Mouse (Mus musculus) liver, embryonic 13.5 days (tissue): Measurements from ENCODE around the gene St13. TPM values are rescaled to one million over a fixed set of nuclear protein-coding genes. Genes with fewer than 3 reads are reported as not detected.
"Not testable (repeated sequence)": the region's sequence is repeated elsewhere in the genome, so short reads cannot be mapped to it uniquely, and the experiment has no call there.

Source experiments
- ATAC-seq: fragments of 200-750 bp; cut with Nextera tagmentation; 2 replicates; pipeline ENCODE4 v1.8.0; 2017; ENCODE audit warnings: low read depth, mild to moderate bottlenecking, moderate number of reproducible peaks, moderate library complexity
- DNase-seq: peaks from one replicate; pipeline ENCODE4 v3.0.0; 2022
- H3K27ac ChIP-seq: fragments of 300-500 bp; sonication (generic); 2 replicates; pipeline ENCODE4 v1.5.1; 2015; ENCODE audit warnings: moderate library complexity, mild to moderate bottlenecking, inconsistent platforms
- H3K27me3 ChIP-seq: fragments of 300-500 bp; sonication (generic); 2 replicates; pipeline ENCODE4 v1.6.1; 2015; ENCODE audit warnings: mild to moderate bottlenecking, inconsistent platforms
- H3K36me3 ChIP-seq: fragments of 300-500 bp; sonication (generic); 2 replicates; pipeline ENCODE4 v1.6.1; 2015; ENCODE audit warnings: mild to moderate bottlenecking, inconsistent platforms
- H3K4me1 ChIP-seq: fragments of 300-500 bp; sonication (generic); replicated peaks from 2 replicates; pipeline ENCODE4 v1.6.1; 2015; ENCODE audit warnings: inconsistent platforms
- H3K4me2 ChIP-seq: fragments of 300-500 bp; sonication (generic); 2 replicates; pipeline ENCODE4 v1.6.1; 2015; ENCODE audit warnings: inconsistent platforms, mild to moderate bottlenecking, moderate library complexity
- H3K4me3 ChIP-seq: fragments of 300-500 bp; sonication (generic); replicated peaks from 2 replicates; pipeline ENCODE4 v1.5.1; 2015; ENCODE audit warnings: mild to moderate bottlenecking, inconsistent platforms
- H3K9ac ChIP-seq: fragments of 300-500 bp; sonication (generic); 2 replicates; pipeline ENCODE4 v1.6.1; 2015; ENCODE audit warnings: mild to moderate bottlenecking, inconsistent platforms
- H3K9me3 ChIP-seq: fragments of 300-500 bp; sonication (generic); replicated peaks from 2 replicates; pipeline ENCODE4 v1.6.1; 2016; ENCODE audit warnings: inconsistent platforms
- WGBS: fragments of 180-500 bp; shearing (Covaris S2); methylation state at CpG from one replicate; pipeline ENCODE4 v1.1.7; 2015; ENCODE audit not compliant: insufficient replicate concordance; 5-methylcytosine and 5-hydroxymethylcytosine counted together
- polyA plus RNA-seq: library from polyadenylated mRNA; unstranded; fragments of >200 nt; fragmentation: Nextera tagmentation; extraction: Ambion mirVana; gene quantifications from 2 replicates; pipeline ENCODE4 v1.2.1, GENCODE M21; 2015

Gene St13
- polyA plus RNA-seq, result 77.9 and 98.0 TPM in 2 replicates

DNA sequence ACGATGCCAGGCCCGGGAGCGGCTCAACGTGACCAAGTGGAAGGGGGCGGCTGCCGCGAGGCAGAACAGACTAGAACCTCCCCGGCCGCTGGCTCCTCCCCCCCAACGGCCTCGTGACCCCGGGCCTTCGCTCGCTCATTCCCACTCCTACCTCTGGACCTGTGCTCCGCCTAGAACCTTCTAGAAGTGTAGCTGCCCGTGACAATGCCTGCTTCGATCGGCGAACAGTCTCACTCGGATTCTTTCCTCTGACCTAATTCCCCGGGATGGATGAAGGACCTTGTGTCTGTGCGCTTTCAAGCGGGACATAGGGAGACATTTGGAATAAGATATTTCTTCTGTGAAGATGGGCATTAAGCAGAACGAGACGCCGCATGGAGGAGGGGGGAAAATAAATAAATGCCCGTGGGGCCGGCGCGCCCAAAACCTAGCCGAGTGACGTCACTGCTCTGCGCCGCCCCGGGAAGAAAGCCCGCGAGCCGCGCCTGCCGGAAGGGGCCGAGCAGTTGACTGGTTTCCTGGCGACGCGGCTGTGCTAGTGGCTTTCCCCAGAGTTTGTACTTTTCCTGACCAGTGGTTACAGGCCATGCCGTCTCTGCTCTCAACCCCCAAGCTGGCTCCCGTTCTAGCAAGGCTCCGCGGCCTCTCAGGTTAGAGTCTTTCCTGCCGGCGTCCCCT lies at the start of gene St13, which contains the start of gene Xpnpep3:
Gene St13, minus strand, starts transcription at position 440 of the 678 bp plus-strand sequence.
Gene Xpnpep3, plus strand, starts transcription at position 501 of the 678 bp plus-strand sequence.
- Histone ChIP-seq H3K27me3 (no peaks in the 10 kb centered on the region), H3K9me3 (no peaks in the 10 kb centered on the region), H3K4me1 (peaks cover 50% of the 10 kb centered on the region), H3K36me3 (no peaks in the 10 kb centered on the region), H3K4me3 (peak within 1 kb of the TSS; percentile 97), H3K4me2 (peak within 1 kb of the TSS; percentile 98), H3K9ac (peak within 1 kb of the TSS; percentile 96), H3K27ac (peak within 1 kb of the TSS; percentile 89)
- WGBS, result under 1% methylated on average over 50 of the region's 50 CpGs
- ATAC-seq (peak; percentile 99), DNase-seq (peak; percentile 94)

GRCm38 (mm10) chr15:81448463-81448862 lies 48.6 kb upstream of the St13 start:
- H3K9me3 ChIP-seq, result no peaks in the 10 kb centered on the region
- H3K27me3 ChIP-seq, result no peaks in the 10 kb centered on the region
- H3K4me2 ChIP-seq, result no peak overlapping the region
- DNase-seq (peak; percentile 44), ATAC-seq (no peak)
- no peak overlapping the region for H3K27ac ChIP-seq
- H3K9ac ChIP-seq, result no peak overlapping the region
- no peak overlapping the region for H3K4me3 ChIP-seq
- no peaks in the 10 kb centered on the region for H3K4me1 ChIP-seq
- peaks cover 54% of the 10 kb centered on the region for H3K36me3 ChIP-seq
- 40% methylated on average over 3 of the region's 3 CpGs for WGBS

DNA sequence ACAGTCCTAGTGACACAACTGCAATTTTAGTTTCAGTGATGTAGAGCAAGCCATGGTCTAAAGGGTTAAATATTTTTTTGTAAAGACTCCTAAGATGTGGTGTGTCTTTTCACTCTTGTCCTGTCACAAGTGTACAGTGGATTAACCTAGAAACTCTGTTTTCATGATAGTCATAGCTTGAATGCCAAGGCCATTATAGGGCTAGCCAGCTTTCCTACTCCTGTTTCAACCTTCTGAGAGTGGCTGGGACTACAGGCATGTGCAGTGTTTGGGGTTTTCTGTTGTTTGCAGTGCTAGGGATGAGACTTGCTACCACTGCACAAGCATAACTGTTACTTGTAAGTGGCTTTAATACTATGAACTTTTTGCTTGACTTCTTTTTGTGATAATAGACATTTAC lies 39.4 kb upstream of the St13 start:
- H3K4me3 ChIP-seq, result no peak overlapping the region
- H3K4me2 ChIP-seq, result no peak overlapping the region

DNA sequence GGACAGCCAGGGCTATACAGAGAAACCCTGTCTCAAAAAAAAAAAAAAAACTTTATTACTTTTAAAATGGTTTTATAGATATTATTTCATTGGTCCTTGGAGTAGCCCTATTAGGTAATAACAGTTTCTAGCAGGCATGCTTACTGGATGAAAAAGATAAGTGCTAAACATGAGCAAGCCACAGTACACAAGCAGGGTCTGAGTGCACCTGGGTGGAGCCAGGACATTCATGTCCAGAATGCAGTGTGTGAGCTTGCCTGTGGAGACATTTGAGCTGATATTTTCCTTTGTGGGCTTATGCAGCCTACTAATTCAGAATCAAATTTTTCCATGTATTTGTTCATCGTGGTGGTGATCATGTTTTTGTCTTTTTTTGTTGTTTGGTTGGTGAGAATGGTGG lies 38.5 kb upstream of the St13 start:
- Histone ChIP-seq H3K9me3 (no peaks in the 10 kb centered on the region), H3K9ac (no peak overlapping the region), H3K36me3 (peaks cover 33% of the 10 kb centered on the region), H3K27me3 (no peaks in the 10 kb centered on the region), H3K4me3 (no peak overlapping the region), H3K4me2 (no peak overlapping the region), H3K27ac (no peak overlapping the region), H3K4me1 (no peaks in the 10 kb centered on the region)
- 72% methylated on average over 1 of the region's 1 CpGs for WGBS
- ATAC-seq (no peak), DNase-seq (no peak)

More for the DNA sequence above, 39.4 kb upstream of the St13 start:
- Histone ChIP-seq H3K4me1 (no peaks in the 10 kb centered on the region), H3K27me3 (no peaks in the 10 kb centered on the region), H3K9ac (no peak overlapping the region), H3K36me3 (peaks cover 39% of the 10 kb centered on the region), H3K9me3 (no peaks in the 10 kb centered on the region), H3K27ac (no peak overlapping the region)
- DNase-seq (no peak), ATAC-seq (no peak)

DNA sequence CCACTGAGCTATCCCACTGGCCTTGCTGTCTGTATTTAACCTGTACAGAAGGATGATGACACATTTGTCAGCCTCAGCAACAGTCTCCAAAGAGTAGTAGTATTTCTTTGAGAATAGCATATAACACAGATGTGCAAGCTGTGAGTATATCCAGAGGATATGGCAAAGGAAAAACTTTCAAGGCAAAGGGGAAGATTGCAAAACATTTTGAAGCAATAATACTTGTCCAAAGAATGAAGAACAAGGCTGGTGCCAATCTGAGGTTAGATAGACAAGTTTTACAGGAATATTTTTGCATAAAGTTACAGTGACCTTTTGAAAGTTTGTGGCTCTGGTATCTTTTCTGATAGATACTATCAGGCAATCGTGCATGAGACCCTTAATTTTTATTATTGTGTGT lies 31.3 kb upstream of the St13 start:
- no peak overlapping the region for H3K4me3 ChIP-seq
- no peak overlapping the region for H3K27ac ChIP-seq
- ATAC-seq (no peak), DNase-seq (no peak)
- no peaks in the 10 kb centered on the region for H3K9me3 ChIP-seq
- H3K4me2 ChIP-seq, result no peak overlapping the region
- H3K4me1 ChIP-seq, result 0 out of 2 replicates have a peak, but pooled peaks cover 9% of the 10 kb centered on the region
- no peaks in the 10 kb centered on the region for H3K27me3 ChIP-seq
- H3K36me3 ChIP-seq, result peaks cover 36% of the 10 kb centered on the region
- no peak overlapping the region for H3K9ac ChIP-seq
- WGBS, result 66% methylated on average over 1 of the region's 1 CpGs

DNA sequence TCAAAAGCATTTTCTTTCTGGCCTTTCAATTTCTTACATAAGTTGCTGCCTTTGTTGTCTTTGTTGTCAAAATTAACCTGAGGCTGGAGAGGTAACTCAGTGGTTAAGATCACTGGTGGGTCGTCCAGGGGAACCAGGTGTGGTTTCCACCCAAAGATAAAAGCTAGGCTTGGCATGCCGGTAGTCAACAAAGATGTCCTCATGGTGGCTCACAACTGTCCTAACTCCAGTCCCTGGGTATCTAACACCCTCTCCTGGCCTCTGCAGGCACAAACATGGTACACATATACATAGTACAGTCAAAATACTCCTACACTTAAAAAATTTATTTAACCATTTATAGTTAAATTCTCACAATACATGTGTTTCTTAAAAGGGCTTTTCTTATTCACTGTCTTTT lies 28.1 kb upstream of the St13 start:
- H3K4me1 ChIP-seq, result 0 out of 2 replicates have a peak, but pooled peaks cover 14% of the 10 kb centered on the region
- H3K4me3 ChIP-seq, result no peak overlapping the region
- H3K27ac ChIP-seq, result no peak overlapping the region
- H3K36me3 ChIP-seq, result peaks cover 32% of the 10 kb centered on the region
- H3K27me3 ChIP-seq, result no peaks in the 10 kb centered on the region
- H3K9me3 ChIP-seq, result no peaks in the 10 kb centered on the region
- ATAC-seq (no peak), DNase-seq (no peak)
- H3K4me2 ChIP-seq, result no peak overlapping the region
- no peak overlapping the region for H3K9ac ChIP-seq
- 24% methylated on average over 2 of the region's 2 CpGs for WGBS

- H3K27me3 ChIP-seq, result no peaks in the 10 kb centered on the region
- peak; percentile 64 for ATAC-seq
- peaks cover 14% of the 10 kb centered on the region for H3K36me3 ChIP-seq
- peak overlapping the region; percentile 25; the same call in 1 of the 2 replicates for H3K27ac ChIP-seq
- no peak for DNase-seq
- no peak overlapping the region for H3K4me2 ChIP-seq
- peaks cover 27% of the 10 kb centered on the region for H3K4me1 ChIP-seq
- H3K9ac ChIP-seq, result no peak overlapping the region
- 79% methylated on average over 3 of the region's 3 CpGs for WGBS
- H3K4me3 ChIP-seq, result no peak overlapping the region
- no peaks in the 10 kb centered on the region for H3K9me3 ChIP-seq
Measured at GRCm38 (mm10) chr15:81425311-81425710, 25.4 kb upstream of the St13 start.

GRCm38 (mm10) chr15:81422156-81422681 lies 22.3 kb upstream of the St13 start:
- WGBS, result 76% methylated on average over 7 of the region's 7 CpGs
- DNase-seq, result no peak
- Histone ChIP-seq H3K4me3 (no peak overlapping the region), H3K27ac (peak overlapping the region; percentile 40; the same call in 1 of the 2 replicates), H3K27me3 (no peaks in the 10 kb centered on the region), H3K9me3 (no peaks in the 10 kb centered on the region), H3K9ac (no peak overlapping the region), H3K4me1 (peaks cover 31% of the 10 kb centered on the region), H3K4me2 (no peak overlapping the region), H3K36me3 (peaks cover 8% of the 10 kb centered on the region; the same call in 1 of the 2 replicates)
- ATAC-seq, result no peak

DNA sequence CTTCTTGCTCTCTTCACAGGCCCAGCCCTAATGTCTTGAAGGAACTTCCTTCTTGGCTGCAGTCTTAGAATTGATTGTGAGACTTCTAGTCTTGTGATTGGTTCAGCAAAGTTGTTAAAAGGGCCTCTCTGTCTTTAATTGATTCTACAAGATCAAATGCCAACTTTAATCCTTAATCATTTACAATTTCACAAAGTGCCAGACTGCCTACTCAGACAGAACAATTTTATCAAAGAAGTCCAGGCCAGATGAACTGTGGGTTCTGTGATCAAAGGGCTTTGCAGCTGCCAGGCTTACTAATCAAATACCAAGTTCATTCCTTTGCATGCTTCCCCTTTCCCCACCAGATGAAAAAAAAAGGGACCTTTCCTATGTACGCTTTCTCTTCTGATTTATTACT lies 21.6 kb upstream of the St13 start:
- Histone ChIP-seq H3K9ac (no peak overlapping the region), H3K27me3 (no peaks in the 10 kb centered on the region), H3K4me2 (no peak overlapping the region), H3K4me3 (no peak overlapping the region), H3K36me3 (peaks cover 7% of the 10 kb centered on the region), H3K9me3 (no peaks in the 10 kb centered on the region), H3K27ac (no peak overlapping the region; the same call in 1 of the 2 replicates), H3K4me1 (peaks cover 37% of the 10 kb centered on the region)
- ATAC-seq, result no peak
- DNase-seq, result no peak
- 67% methylated on average over 1 of the region's 1 CpGs for WGBS

GRCm38 (mm10) chr15:81418065-81418464 lies 18.2 kb upstream of the St13 start:
- WGBS, result 87% methylated on average over 4 of the region's 4 CpGs
- H3K27me3 ChIP-seq, result no peaks in the 10 kb centered on the region
- H3K9ac ChIP-seq, result no peak overlapping the region
- peak overlapping the region; percentile 78 for H3K27ac ChIP-seq
- H3K4me3 ChIP-seq, result no peak overlapping the region
- no peaks in the 10 kb centered on the region for H3K9me3 ChIP-seq
- peaks cover 11% of the 10 kb centered on the region for H3K36me3 ChIP-seq
- DNase-seq (no peak), ATAC-seq (0 out of 2 replicates have a peak, but pooled peaks have one; percentile 27)
- no peak overlapping the region for H3K4me2 ChIP-seq
- peaks cover 37% of the 10 kb centered on the region for H3K4me1 ChIP-seq

GRCm38 (mm10) chr15:81416763-81417310 lies 17.0 kb upstream of the St13 start:
- Histone ChIP-seq H3K4me2 (peak overlapping the region; percentile 65), H3K27ac (peak overlapping the region; percentile 78), H3K9ac (peak overlapping the region; percentile 57), H3K4me1 (peaks cover 35% of the 10 kb centered on the region), H3K4me3 (peak overlapping the region; percentile 38), H3K36me3 (peaks cover 11% of the 10 kb centered on the region)
- 10% methylated on average over 22 of the region's 22 CpGs for WGBS
- ATAC-seq (peak; percentile 86), DNase-seq (peak; percentile 91)
- H3K27me3 ChIP-seq, H3K9me3 ChIP-seq: not testable (repeated sequence)
